Mouse (Mus musculus): ENCODE results near the gene Rasl11a.
A peak's percentile ranks its signal among the peaks of the same experiment; 100 is the strongest.

Gene Rasl11a

GRCm38 (mm10) chr5:146844945-146845365, at the start of gene Rasl11a:
TSS of gene Rasl11a (plus strand) at chr5:146845071.
- DNase-seq = peak; percentile 95

DNA sequence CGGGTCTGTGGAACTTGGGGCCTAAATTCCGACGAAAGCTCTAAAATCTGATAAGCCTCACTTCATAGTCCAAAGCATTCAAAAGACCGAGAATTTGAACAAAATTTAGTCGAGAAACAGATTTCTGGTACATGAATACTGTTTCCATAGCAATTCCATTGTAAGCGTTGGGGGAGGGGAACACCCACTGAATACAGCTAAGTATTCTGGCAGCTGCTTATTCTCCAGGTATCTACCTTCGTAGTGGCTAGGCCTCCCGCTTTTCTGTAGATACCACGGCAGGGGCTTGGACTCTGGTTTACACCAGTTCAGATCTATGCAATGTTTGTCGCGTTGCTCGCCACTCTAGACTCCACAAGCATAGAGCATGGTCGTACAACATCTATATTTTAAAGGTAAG, 49.1 kb upstream of the Rasl11a start:
- no peak for DNase-seq

DNA sequence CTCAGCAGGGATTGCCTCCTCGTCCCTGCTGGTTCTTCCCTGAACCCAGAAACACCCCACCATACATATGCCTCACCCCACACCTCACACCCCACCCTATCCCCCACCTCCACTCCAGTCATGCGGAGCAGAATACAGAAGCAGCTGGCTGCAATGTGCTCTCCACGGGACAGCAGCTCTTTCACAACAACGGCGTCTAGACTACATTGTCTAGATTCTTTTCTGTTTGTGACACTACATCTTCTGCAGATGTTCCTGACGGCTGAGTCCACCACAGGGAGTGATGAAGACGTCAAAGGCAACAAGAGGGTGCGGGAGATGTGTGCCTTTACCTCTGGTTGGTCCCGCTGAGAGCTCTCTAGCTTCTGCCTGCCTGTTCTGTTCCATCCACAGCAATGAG, 46.8 kb upstream of the Rasl11a start:
- DNase-seq = peak; percentile 66

DNA sequence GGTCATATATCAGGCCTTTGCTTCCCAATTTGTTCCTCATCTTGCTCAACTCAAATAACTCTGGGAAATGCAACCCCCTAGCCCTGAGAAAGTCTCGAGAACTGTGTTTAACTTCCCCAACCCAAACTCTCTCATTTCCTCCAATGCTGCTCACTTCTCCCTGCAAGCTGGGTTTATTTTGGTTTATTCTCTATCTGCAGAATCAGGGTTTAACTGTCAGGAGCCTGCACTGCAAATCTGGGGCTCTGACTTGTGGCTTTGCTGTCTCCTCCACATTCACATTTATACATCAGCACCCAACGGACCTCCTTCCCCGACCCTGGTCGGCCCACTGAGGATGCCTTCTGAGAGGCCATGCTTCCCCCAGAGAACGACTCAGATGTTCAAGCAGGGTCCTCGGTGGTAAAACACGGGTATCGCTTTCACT, 38.9 kb upstream of the Rasl11a start:
- no peak for DNase-seq

DNA sequence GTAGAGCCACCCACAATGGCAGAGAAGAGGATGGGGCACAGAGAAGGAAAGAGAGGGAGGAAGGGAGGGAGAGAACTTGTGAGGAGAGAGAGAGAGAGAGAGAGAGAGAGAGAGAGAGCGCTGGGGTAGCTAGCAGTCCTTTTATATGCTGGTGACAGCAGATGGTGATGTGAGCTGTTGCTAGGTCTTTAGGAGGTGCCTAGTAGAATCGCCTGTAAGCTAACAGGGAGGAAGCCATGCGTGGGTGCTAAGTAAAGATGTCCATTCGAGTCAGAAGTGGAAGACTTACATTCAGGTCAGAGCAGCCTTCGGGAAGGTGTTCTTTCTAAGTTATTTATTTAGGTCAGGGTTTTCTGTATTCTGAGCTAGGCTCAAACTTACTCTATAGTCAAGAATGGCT, 34.9 kb upstream of the Rasl11a start:
- no peak for DNase-seq

GRCm38 (mm10) chr5:146812866-146813265, 32.0 kb upstream of the Rasl11a start:
- DNase-seq = no peak

GRCm38 (mm10) chr5:146813421-146813820, 31.4 kb upstream of the Rasl11a start:
- no peak for DNase-seq

- DNase-seq = no peak
These were observed 29.5 kb upstream of the Rasl11a start for GRCm38 (mm10) chr5:146815394-146815793.

DNA sequence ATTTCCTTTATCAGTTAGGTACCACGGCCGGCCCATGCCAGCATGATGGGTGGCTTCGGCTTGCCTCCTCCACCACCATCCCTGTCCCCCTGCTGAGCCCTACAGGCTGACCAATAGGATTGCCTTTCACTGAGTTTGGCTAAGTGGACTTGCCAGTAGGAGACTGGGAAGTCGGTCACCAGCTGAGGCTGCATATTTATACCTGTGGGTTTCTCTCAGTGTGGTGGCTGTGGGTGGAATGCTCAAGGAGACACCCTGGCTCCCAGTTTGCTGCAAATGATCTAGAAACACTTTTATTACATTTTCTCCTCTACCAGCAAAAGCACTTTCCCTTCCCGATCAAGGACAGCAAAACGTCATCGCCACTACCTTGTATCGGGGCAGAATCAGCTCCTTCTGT, 27.3 kb upstream of the Rasl11a start:
- no peak for DNase-seq

GRCm38 (mm10) chr5:146818906-146819623, 25.8 kb upstream of the Rasl11a start:
- DNase-seq = no peak

DNA sequence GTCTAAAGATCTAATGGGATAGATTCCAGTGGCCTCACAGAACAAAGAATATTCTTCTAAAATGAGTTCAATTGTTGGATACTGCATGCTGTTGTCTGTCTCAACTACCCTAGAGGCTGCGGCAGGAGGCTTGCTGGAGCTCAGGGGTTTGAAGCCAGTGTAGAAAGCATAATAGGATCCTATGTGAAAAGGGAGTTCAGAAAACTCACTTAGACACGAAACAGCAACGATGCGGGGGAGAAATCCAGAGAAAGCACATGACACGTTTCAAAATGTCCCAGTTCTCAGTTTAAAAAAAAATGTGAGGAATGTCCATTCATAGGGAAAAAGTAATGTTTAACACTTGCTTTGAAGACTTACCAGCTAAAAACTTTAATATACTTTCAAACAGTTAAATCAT, 21.9 kb upstream of the Rasl11a start:
- no peak for DNase-seq

- no peak for DNase-seq
These were observed 15.3 kb upstream of the Rasl11a start for GRCm38 (mm10) chr5:146829528-146829927.

- DNase-seq = no peak
These were observed 12.5 kb upstream of the Rasl11a start for GRCm38 (mm10) chr5:146832435-146832768.

- peak; percentile 94 for DNase-seq
These were observed 12.0 kb upstream of the Rasl11a start, which contains the start of gene Rpl21 for GRCm38 (mm10) chr5:146832769-146833448. TSS of gene Rpl21 (plus strand) at chr5:146832890.

DNA sequence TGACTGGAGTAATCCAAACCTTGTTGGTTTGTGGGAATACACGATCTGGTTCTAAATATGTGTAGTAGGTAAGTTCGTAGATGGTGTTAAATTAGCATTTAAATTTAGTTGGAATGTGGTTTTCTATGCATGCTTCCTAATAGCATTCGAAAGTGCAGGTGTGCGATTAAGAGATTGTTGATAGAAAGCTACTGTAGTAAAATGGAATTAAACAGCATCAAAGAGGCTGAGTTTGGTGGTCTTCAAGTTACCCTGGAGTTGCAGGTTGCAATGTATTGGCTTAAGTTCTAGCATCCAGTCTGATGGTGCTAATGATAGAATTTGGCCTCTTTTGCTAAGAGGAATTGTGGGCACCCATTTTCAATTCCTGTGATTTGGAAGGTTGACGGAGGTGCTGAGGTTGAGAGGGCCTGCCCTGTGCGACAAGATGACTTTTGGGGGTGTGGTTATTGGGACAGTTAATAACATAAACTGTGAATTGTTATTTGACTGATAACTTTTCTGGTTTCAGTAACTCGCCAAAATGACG, 11.1 kb upstream of the Rasl11a start:
- no peak for DNase-seq

DNA sequence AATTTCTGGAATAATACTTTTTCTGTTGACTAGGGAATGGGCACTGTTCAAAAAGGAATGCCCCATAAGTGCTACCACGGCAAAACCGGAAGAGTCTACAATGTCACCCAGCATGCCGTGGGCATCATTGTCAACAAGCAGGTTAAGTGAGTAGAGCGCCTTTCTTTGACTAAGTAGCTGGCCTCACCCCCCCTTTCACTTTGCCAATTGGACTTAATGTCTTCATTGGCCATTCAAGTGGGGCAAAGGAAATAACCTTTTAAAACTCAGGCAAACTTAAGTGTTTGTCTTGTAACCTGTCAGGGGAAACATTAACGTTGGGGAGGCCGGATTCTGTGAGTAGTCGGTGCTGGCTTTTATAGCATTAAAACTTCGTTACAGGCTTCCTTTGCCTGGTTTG, 9.9 kb upstream of the Rasl11a start:
- DNase-seq = no peak

GRCm38 (mm10) chr5:146837967-146838720, 6.7 kb upstream of the Rasl11a start:
- no peak for DNase-seq

- DNase-seq = no peak
These were observed 5.8 kb upstream of the Rasl11a start for GRCm38 (mm10) chr5:146838836-146839648.

GRCm38 (mm10) chr5:146839760-146840159, 5.1 kb upstream of the Rasl11a start:
- no peak for DNase-seq

DNA sequence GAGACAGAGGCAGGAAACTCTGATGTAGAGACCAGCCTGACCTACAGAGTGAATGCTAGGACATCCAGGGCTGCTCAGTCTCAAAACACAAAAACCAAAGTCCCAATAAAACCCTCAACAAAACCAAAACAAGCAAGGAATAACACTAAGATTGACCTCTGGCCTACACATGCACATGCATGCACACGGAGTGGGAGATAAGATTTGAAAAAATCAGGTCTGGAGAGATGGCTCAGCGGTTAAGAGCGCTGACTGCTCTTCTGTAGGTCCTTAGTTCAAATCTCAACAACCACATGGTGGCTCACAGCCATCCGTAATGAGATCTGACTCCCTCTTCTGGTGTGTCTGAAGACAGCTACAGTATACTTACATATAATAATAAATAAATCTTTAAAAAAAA, 4.4 kb upstream of the Rasl11a start:
- no peak for DNase-seq

- DNase-seq = no peak
These were observed 3.6 kb upstream of the Rasl11a start for GRCm38 (mm10) chr5:146841301-146841700.

DNA sequence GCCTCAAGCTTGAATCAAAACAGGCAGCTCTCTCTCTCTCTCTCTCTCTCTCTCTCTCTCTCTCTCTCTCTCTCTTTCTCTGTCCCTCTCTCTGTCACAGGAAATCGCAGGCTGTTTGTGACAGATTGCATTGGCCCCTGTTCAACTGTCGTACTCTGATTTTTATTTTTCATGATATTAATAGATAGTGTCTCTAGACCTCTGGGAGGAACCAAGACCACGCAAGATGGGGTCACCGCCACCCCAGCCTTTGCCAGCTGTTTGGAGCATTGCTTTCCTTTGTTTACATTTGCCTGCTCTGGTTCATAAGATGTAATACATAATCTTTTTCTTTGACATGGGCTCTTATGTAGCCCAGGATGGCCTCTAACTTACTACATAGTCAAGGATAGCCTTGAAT, 2.9 kb upstream of the Rasl11a start:
- peak; percentile 62 for DNase-seq

Measured in lung, postnatal 10 days (tissue).